Mouse (Mus musculus): ENCODE measurements at regions not wholly inside any gene's neighbourhood (a gene's known extent, or its start where the extent isn't known, plus 50 kb on each side); places are given as distances from the start of the nearest gene placed in this dataset.
"Not testable (repeated sequence)": the region's sequence is repeated elsewhere in the genome, so short reads cannot be mapped to it uniquely, and the experiment has no call there.

- no peak for DNase-seq (ENCODE audit: extremely low spot score in 1 of 2, low spot score in 1 of 2)
These were observed 160.7 kb upstream of the Hes1 start for GRCm38 (mm10) chr16:29903510-29903909.

GRCm38 (mm10) chr16:29904183-29904775, 159.9 kb upstream of the Hes1 start:
- no peak for DNase-seq (ENCODE audit: extremely low spot score in 1 of 2, low spot score in 1 of 2)

GRCm38 (mm10) chr16:29907331-29907730, 156.9 kb upstream of the Hes1 start:
- DNase-seq (ENCODE audit: extremely low spot score in 1 of 2, low spot score in 1 of 2) = no peak

GRCm38 (mm10) chr16:29908031-29908430, 156.2 kb upstream of the Hes1 start:
- no peak for DNase-seq (ENCODE audit: extremely low spot score in 1 of 2, low spot score in 1 of 2)

GRCm38 (mm10) chr16:29909923-29910465, 154.2 kb upstream of the Hes1 start:
- no peak for DNase-seq (ENCODE audit: extremely low spot score in 1 of 2, low spot score in 1 of 2)

- no peak for DNase-seq (ENCODE audit: extremely low spot score in 1 of 2, low spot score in 1 of 2)
These were observed 153.0 kb upstream of the Hes1 start for GRCm38 (mm10) chr16:29911164-29911571.

GRCm38 (mm10) chr16:29913357-29914010, 150.7 kb upstream of the Hes1 start:
- no peak for DNase-seq (ENCODE audit: extremely low spot score in 1 of 2, low spot score in 1 of 2)

- peak in 1 of 2 experiments; percentile 25 for DNase-seq (ENCODE audit: extremely low spot score in 1 of 2, low spot score in 1 of 2)
These were observed 148.8 kb upstream of the Hes1 start for GRCm38 (mm10) chr16:29915346-29915745.

- no peak for DNase-seq (ENCODE audit: extremely low spot score in 1 of 2, low spot score in 1 of 2)
These were observed 146.2 kb upstream of the Hes1 start for GRCm38 (mm10) chr16:29917989-29918388.

GRCm38 (mm10) chr16:29918396-29918795, 145.8 kb upstream of the Hes1 start:
- DNase-seq (ENCODE audit: extremely low spot score in 1 of 2, low spot score in 1 of 2) = no peak

GRCm38 (mm10) chr16:29920940-29921339, 143.2 kb upstream of the Hes1 start:
- no peak for DNase-seq (ENCODE audit: extremely low spot score in 1 of 2, low spot score in 1 of 2)

- DNase-seq (ENCODE audit: extremely low spot score in 1 of 2, low spot score in 1 of 2) = no peak
These were observed 142.8 kb upstream of the Hes1 start for GRCm38 (mm10) chr16:29921385-29921784.

GRCm38 (mm10) chr16:29927276-29927675, 136.9 kb upstream of the Hes1 start:
- not testable (repeated sequence) for DNase-seq (ENCODE audit: extremely low spot score in 1 of 2, low spot score in 1 of 2)

- DNase-seq (ENCODE audit: extremely low spot score in 1 of 2, low spot score in 1 of 2) = no peak
These were observed 135.9 kb upstream of the Hes1 start for GRCm38 (mm10) chr16:29928291-29928690.

- DNase-seq (ENCODE audit: extremely low spot score in 1 of 2, low spot score in 1 of 2) = no peak
These were observed 132.3 kb upstream of the Hes1 start for GRCm38 (mm10) chr16:29931746-29932351.

- DNase-seq (ENCODE audit: extremely low spot score in 1 of 2, low spot score in 1 of 2) = no peak
These were observed 129.5 kb upstream of the Hes1 start for GRCm38 (mm10) chr16:29934649-29935048.

- DNase-seq (ENCODE audit: extremely low spot score in 1 of 2, low spot score in 1 of 2) = no peak
These were observed 125.5 kb upstream of the Hes1 start for GRCm38 (mm10) chr16:29938700-29939099.

GRCm38 (mm10) chr16:29939331-29939850, 124.8 kb upstream of the Hes1 start:
- no peak for DNase-seq (ENCODE audit: extremely low spot score in 1 of 2, low spot score in 1 of 2)

GRCm38 (mm10) chr16:29939869-29940707, 124.1 kb upstream of the Hes1 start:
- no peak for DNase-seq (ENCODE audit: extremely low spot score in 1 of 2, low spot score in 1 of 2)

- no peak for DNase-seq (ENCODE audit: extremely low spot score in 1 of 2, low spot score in 1 of 2)
These were observed 122.1 kb upstream of the Hes1 start for GRCm38 (mm10) chr16:29942111-29942510.
